Mouse (Mus musculus) CH12.LX (cell line): ENCODE results near the gene Slc5a12. TPM values are rescaled to one million over a fixed set of nuclear protein-coding genes. Genes with fewer than 3 reads are reported as not detected.

ENCODE experiments used
- DNase-seq: peaks from one replicate; pipeline ENCODE4 v3.0.0-alpha.2; 2013; ENCODE audit errors: extremely low read depth
- H3K27ac ChIP-seq: 2 replicates; pipeline ENCODE4 v1.5.1; 2012; ENCODE audit warnings: low read depth, mild to moderate bottlenecking, control low read depth, moderate library complexity; ENCODE audit not compliant: insufficient read depth
- H3K27me3 ChIP-seq: replicated peaks from 2 replicates; pipeline ENCODE3; 2012; ENCODE audit warnings: inconsistent platforms
- H3K36me3 ChIP-seq, 2 experiments: replicated peaks in 1 of 2; 2 replicates each; pipeline versions ENCODE3 to v1.6.1; 2012; ENCODE audit warnings: inconsistent platforms in 1 of 2, low read length in 1 of 2, mild to moderate bottlenecking in 1 of 2, mixed read lengths in 1 of 2, moderate library complexity in 1 of 2; ENCODE audit not compliant: control insufficient read depth in 1 of 2, insufficient read depth in 1 of 2
- H3K4me1 ChIP-seq, 2 experiments: 2 replicates each; pipeline ENCODE4 v1.6.1; 2012; ENCODE audit warnings: inconsistent platforms in 1 of 2, moderate library complexity in 1 of 2; ENCODE audit not compliant: insufficient read depth in 2 of 2, control insufficient read depth in 1 of 2
- H3K4me2 ChIP-seq: 2 replicates; pipeline ENCODE4 v1.6.1; 2012; ENCODE audit warnings: low read depth, mild to moderate bottlenecking, control low read depth; ENCODE audit not compliant: poor library complexity, insufficient read depth, severe bottlenecking
- H3K4me3 ChIP-seq, 3 experiments: fragments of 150-350 bp in 1 of 3; sonication (generic) in 1 of 3; replicated peaks in 1 of 3; 2 replicates each; pipeline versions ENCODE3 to v1.5.1; 2011 to 2012; ENCODE audit warnings: low read depth in 2 of 3, low read length in 2 of 3, mild to moderate bottlenecking in 2 of 3, moderate library complexity in 2 of 3, control low read depth in 1 of 3, improper control_type of control experiment in 1 of 3, inconsistent platforms in 1 of 3, mixed read lengths in 1 of 3; ENCODE audit not compliant: poor library complexity in 1 of 3
- H3K79me2 ChIP-seq: replicated peaks from 2 replicates; pipeline ENCODE4 v1.6.1; 2012; ENCODE audit warnings: mild to moderate bottlenecking, moderate library complexity; ENCODE audit not compliant: control insufficient read depth, poor library complexity, insufficient read depth, severe bottlenecking; ENCODE audit errors: extremely low read depth
- H3K9ac ChIP-seq: 2 replicates; pipeline ENCODE4 v1.6.1; 2012; ENCODE audit warnings: low read depth, mild to moderate bottlenecking, control low read depth, moderate library complexity; ENCODE audit not compliant: insufficient read depth
- H3K9me3 ChIP-seq: replicated peaks from 2 replicates; pipeline ENCODE3; 2012; ENCODE audit warnings: low read length, inconsistent platforms, mixed read lengths
- BHLHE40 ChIP-seq: IDR thresholded peaks from 2 replicates; pipeline ENCODE4 v1.6.1; 2011; ENCODE audit warnings: mild to moderate bottlenecking, low read depth, low read length, improper control_type of control experiment
- CHD2 ChIP-seq: IDR thresholded peaks from 2 replicates; pipeline ENCODE4 v1.6.1; 2011; ENCODE audit warnings: low read length, improper control_type of control experiment
- ELF1 ChIP-seq: IDR thresholded peaks from 2 replicates; pipeline ENCODE4 v1.6.1; 2014; ENCODE audit warnings: low read depth, mild to moderate bottlenecking, inconsistent platforms, low read length, improper control_type of control experiment
- EP300 ChIP-seq: IDR thresholded peaks from 2 replicates; pipeline ENCODE4 v1.6.1; 2011; ENCODE audit warnings: low read length, improper control_type of control experiment
- HCFC1 ChIP-seq: IDR thresholded peaks from 2 replicates; pipeline ENCODE4 v1.6.1; 2012; ENCODE audit warnings: low read depth, mild to moderate bottlenecking, inconsistent platforms, low read length, improper control_type of control experiment
- KAT2A ChIP-seq: IDR thresholded peaks from 2 replicates; pipeline ENCODE4 v1.6.1; 2012; ENCODE audit warnings: low read length, improper control_type of control experiment, inconsistent platforms; ENCODE audit not compliant: insufficient replicate concordance
- MAZ ChIP-seq: IDR thresholded peaks from 2 replicates; pipeline ENCODE4 v1.6.1; 2012; ENCODE audit warnings: low read depth, mild to moderate bottlenecking, inconsistent platforms, low read length, improper control_type of control experiment, moderate library complexity
- MEF2A ChIP-seq: IDR thresholded peaks from 2 replicates; pipeline ENCODE4 v1.6.1; 2014; ENCODE audit warnings: low read depth, mild to moderate bottlenecking, inconsistent platforms, low read length, improper control_type of control experiment, borderline replicate concordance
- NRF1 ChIP-seq: IDR thresholded peaks from 2 replicates; pipeline ENCODE4 v1.6.1; 2014; ENCODE audit warnings: low read depth, mild to moderate bottlenecking, inconsistent platforms, low read length, improper control_type of control experiment, moderate library complexity
- PAX5 ChIP-seq: IDR thresholded peaks from 2 replicates; pipeline ENCODE4 v1.6.1; 2012; ENCODE audit warnings: low read length, inconsistent platforms, mixed read lengths
- POLR2A ChIP-seq: IDR thresholded peaks from 2 replicates; pipeline ENCODE4 v1.6.1; 2011; ENCODE audit warnings: low read depth, mild to moderate bottlenecking, improper control_type of control experiment, low read length
- POLR2AphosphoS2 ChIP-seq: IDR thresholded peaks from 2 replicates; pipeline ENCODE4 v1.6.1; 2011; ENCODE audit warnings: low read depth, low read length, improper control_type of control experiment
- RAD21 ChIP-seq: IDR thresholded peaks from 2 replicates; pipeline ENCODE4 v1.6.1; 2011; ENCODE audit warnings: low read depth, mild to moderate bottlenecking, low read length, improper control_type of control experiment, moderate library complexity
- TCF12 ChIP-seq: IDR thresholded peaks from 2 replicates; pipeline ENCODE4 v1.6.1; 2014; ENCODE audit warnings: low read depth, mild to moderate bottlenecking, inconsistent platforms, low read length, improper control_type of control experiment
- USF1 ChIP-seq: IDR thresholded peaks from 2 replicates; pipeline ENCODE4 v1.6.1; 2014; ENCODE audit warnings: low read depth, mild to moderate bottlenecking, inconsistent platforms, low read length, improper control_type of control experiment
- USF2 ChIP-seq: conservative IDR thresholded peaks from 2 replicates; pipeline ENCODE4 v1.6.1; 2011; ENCODE audit warnings: low read depth, low read length, improper control_type of control experiment
- ZC3H11A ChIP-seq: IDR thresholded peaks from 2 replicates; pipeline ENCODE4 v1.6.1; 2012; ENCODE audit warnings: low read depth, mild to moderate bottlenecking, inconsistent platforms, low read length, improper control_type of control experiment
- ZNF384 ChIP-seq: IDR thresholded peaks from 2 replicates; pipeline ENCODE4 v1.6.1; 2012; ENCODE audit warnings: low read depth, low read length, improper control_type of control experiment, inconsistent platforms
- dilution Hi-C: fragments of 300-500 bp; cut with MboI; formaldehyde crosslinking; loops from 2 replicates; pipeline ENCODE4 v1.14.3; 2020; ENCODE audit warnings: low sequenced_read_pairs; ENCODE audit not compliant: extremely low pct_unique_long_range_greater_than_20kb, extremely low pct_ligation_motif_present
- in situ Hi-C: fragments of 300-500 bp; cut with MboI; formaldehyde crosslinking; loops from 3 replicates; pipeline ENCODE4 v1.14.3; 2019; ENCODE audit warnings: low sequenced_read_pairs, low pct_ligation_motif_present, low pct_unique_long_range_greater_than_20kb, mixed read lengths
- polyA plus RNA-seq: library from polyadenylated mRNA; unstranded; fragments of >175 nt; gene quantifications from 2 replicates; pipeline ENCODE4 v1.2.1, GENCODE M21; 2012; ENCODE audit warnings: low read depth; ENCODE audit not compliant: insufficient read length
- total RNA-seq, 2 experiments: library from RNA; depleted of rRNA; stranded (reverse); fragments of 300-350 nt in 1 of 2; fragments of >200 nt in 1 of 2; gene quantifications; 2 replicates each; pipeline ENCODE4 v1.2.3; 2012 to 2014

Slc5a12 gene
- total and polyA plus RNA-seq, 3 experiments: not detected

GRCm38 (mm10) chr2:110671071-110671624, 74.0 kb downstream of the Slc5a12 start:
- in situ Hi-C loops (no loop called here), dilution Hi-C loops (no loop called here)
- no peak overlapping the region for H3K27ac ChIP-seq
- H3K9me3 ChIP-seq: peaks cover 12% of the 10 kb centered on the region
- no peak for TF ChIP-seq POLR2AphosphoS2
- no peak for TF ChIP-seq ELF1
- no peak for TF ChIP-seq MAZ
- no peak for TF ChIP-seq POLR2A
- TF ChIP-seq EP300: no peak
- TF ChIP-seq CHD2: no peak
- no peak for TF ChIP-seq KAT2A
- no peak for TF ChIP-seq USF1
- no peak for TF ChIP-seq RAD21
- TF ChIP-seq TCF12: no peak
- no peak for TF ChIP-seq ZC3H11A
- TF ChIP-seq NRF1: no peak
- TF ChIP-seq BHLHE40: no peak
- TF ChIP-seq ZNF384: no peak
- no peak for TF ChIP-seq HCFC1
- TF ChIP-seq PAX5: no peak
- no peak for TF ChIP-seq MEF2A
- no peak for TF ChIP-seq USF2
- no peaks in the 10 kb centered on the region for H3K36me3 ChIP-seq
- no peak overlapping the region for H3K4me3 ChIP-seq
- H3K27me3 ChIP-seq: no peaks in the 10 kb centered on the region
- H3K4me2 ChIP-seq: no peak overlapping the region
- H3K4me1 ChIP-seq: no peaks in the 10 kb centered on the region
- no peaks in the 10 kb centered on the region for H3K79me2 ChIP-seq
- no peak for DNase-seq
- H3K9ac ChIP-seq: no peak overlapping the region

Other genes starting within 250 kb of the Slc5a12 start
- gene Fibin, start 234.1 kb upstream of the Slc5a12 start, total RNA-seq (2012; rRNA removed): not detected in 2 replicates
- gene Fibin, start 234.1 kb upstream of the Slc5a12 start, total RNA-seq (2014; rRNA removed): not detected in 2 replicates
- not detected in 2 replicates for gene Fibin, start 234.1 kb upstream of the Slc5a12 start, polyA plus RNA-seq
- gene Muc15, start 124.0 kb downstream of the Slc5a12 start, total RNA-seq (2012; rRNA removed): not detected in 2 replicates
- gene Muc15, start 124.0 kb downstream of the Slc5a12 start, total RNA-seq (2014; rRNA removed): not detected in 2 replicates
- gene Muc15, start 124.0 kb downstream of the Slc5a12 start, polyA plus RNA-seq: not detected in 2 replicates